Mouse (Mus musculus): ENCODE data around the gene P3h3. TPM values are rescaled to one million over a fixed set of nuclear protein-coding genes. Genes with fewer than 3 reads are reported as not detected.

The P3h3 gene
- polyA plus RNA-seq, 1 experiment: 26.8 TPM

- Histone ChIP-seq H3K4me3 (ENCODE audit: control insufficient read depth, insufficient read depth, low read length) (no peak overlapping the region), H3K4me1 (replicated peaks; ENCODE audit: control insufficient read depth, insufficient read depth, low read length) (peaks cover 41% of the 10 kb centered on the region), H3K27me3 (ENCODE audit: control insufficient read depth, insufficient read depth, low read length) (no peaks in the 10 kb centered on the region), H3K27ac (ENCODE audit: control insufficient read depth, insufficient read depth, low read length) (no peak overlapping the region), H3K36me3 (ENCODE audit: control insufficient read depth, insufficient read depth, low read length) (no peaks in the 10 kb centered on the region)
- WGBS: 34% methylated on average over 14 of the region's 14 CpGs
- DNase-seq: no peak
- TF ChIP-seq CTCF (IDR thresholded peaks at IDR 0.05; ENCODE audit: borderline replicate concordance, control insufficient read depth, extremely low read depth, insufficient read depth, low read length, poor library complexity) (no peak), POLR2A (IDR thresholded peaks at IDR 0.05; ENCODE audit: control insufficient read depth, extremely low read depth, insufficient read depth, low read length, poor library complexity) (no peak)
Measured at GRCm38 (mm10) chr6:124856321-124856720, 1.2 kb downstream of the P3h3 start.

- no peak overlapping the region; the same call in 1 of the 2 replicates for H3K27ac ChIP-seq (ENCODE audit: control insufficient read depth, insufficient read depth, low read length)
- H3K4me1 ChIP-seq (replicated peaks; ENCODE audit: control insufficient read depth, insufficient read depth, low read length): peaks cover 26% of the 10 kb centered on the region
- no peaks in the 10 kb centered on the region for H3K27me3 ChIP-seq (ENCODE audit: control insufficient read depth, insufficient read depth, low read length)
- WGBS: 90% methylated on average over 12 of the region's 12 CpGs
- H3K36me3 ChIP-seq (ENCODE audit: control insufficient read depth, insufficient read depth, low read length): no peaks in the 10 kb centered on the region
- TF ChIP-seq POLR2A (IDR thresholded peaks at IDR 0.05; ENCODE audit: control insufficient read depth, extremely low read depth, insufficient read depth, low read length, poor library complexity) (no peak), CTCF (IDR thresholded peaks at IDR 0.05; ENCODE audit: borderline replicate concordance, control insufficient read depth, extremely low read depth, insufficient read depth, low read length, poor library complexity) (no peak)
- no peak for DNase-seq
- no peak overlapping the region for H3K4me3 ChIP-seq (ENCODE audit: control insufficient read depth, insufficient read depth, low read length)
Measured at GRCm38 (mm10) chr6:124854647-124855046, 2.9 kb downstream of the P3h3 start.

GRCm38 (mm10) chr6:124850535-124850934, 7.0 kb downstream of the P3h3 start:
- Histone ChIP-seq H3K4me3 (ENCODE audit: control insufficient read depth, insufficient read depth, low read length) (no peak overlapping the region), H3K4me1 (replicated peaks; ENCODE audit: control insufficient read depth, insufficient read depth, low read length) (peaks cover 9% of the 10 kb centered on the region), H3K27ac (ENCODE audit: control insufficient read depth, insufficient read depth, low read length) (no peak overlapping the region), H3K36me3 (ENCODE audit: control insufficient read depth, insufficient read depth, low read length) (no peaks in the 10 kb centered on the region), H3K27me3 (ENCODE audit: control insufficient read depth, insufficient read depth, low read length) (no peaks in the 10 kb centered on the region)
- 62% methylated on average over 8 of the region's 8 CpGs for WGBS
- DNase-seq: no peak
- TF ChIP-seq CTCF (IDR thresholded peaks at IDR 0.05; ENCODE audit: borderline replicate concordance, control insufficient read depth, extremely low read depth, insufficient read depth, low read length, poor library complexity): no peak
- TF ChIP-seq POLR2A (IDR thresholded peaks at IDR 0.05; ENCODE audit: control insufficient read depth, extremely low read depth, insufficient read depth, low read length, poor library complexity): no peak

- DNase-seq: peak; percentile 96
- no peak overlapping the region for H3K27ac ChIP-seq (ENCODE audit: control insufficient read depth, insufficient read depth, low read length)
- H3K36me3 ChIP-seq (ENCODE audit: control insufficient read depth, insufficient read depth, low read length): no peaks in the 10 kb centered on the region
- TF ChIP-seq CTCF (IDR thresholded peaks at IDR 0.05; ENCODE audit: borderline replicate concordance, control insufficient read depth, extremely low read depth, insufficient read depth, low read length, poor library complexity): peak; percentile 58; the same call in 1 of the 2 replicates
- no peak for TF ChIP-seq POLR2A (IDR thresholded peaks at IDR 0.05; ENCODE audit: control insufficient read depth, extremely low read depth, insufficient read depth, low read length, poor library complexity)
- no peak overlapping the region for H3K4me3 ChIP-seq (ENCODE audit: control insufficient read depth, insufficient read depth, low read length)
- no peaks in the 10 kb centered on the region for H3K27me3 ChIP-seq (ENCODE audit: control insufficient read depth, insufficient read depth, low read length)
- peaks cover 2% of the 10 kb centered on the region for H3K4me1 ChIP-seq (replicated peaks; ENCODE audit: control insufficient read depth, insufficient read depth, low read length)
- 22% methylated on average over 9 of the region's 9 CpGs for WGBS
Measured at GRCm38 (mm10) chr6:124847305-124847704, 10.2 kb downstream of the P3h3 start.

- no peak for TF ChIP-seq CTCF (IDR thresholded peaks at IDR 0.05; ENCODE audit: borderline replicate concordance, control insufficient read depth, extremely low read depth, insufficient read depth, low read length, poor library complexity)
- no peak for TF ChIP-seq POLR2A (IDR thresholded peaks at IDR 0.05; ENCODE audit: control insufficient read depth, extremely low read depth, insufficient read depth, low read length, poor library complexity)
- no peak within 1 kb of the TSS for H3K27ac ChIP-seq (ENCODE audit: control insufficient read depth, insufficient read depth, low read length)
- H3K4me3 ChIP-seq (ENCODE audit: control insufficient read depth, insufficient read depth, low read length): no peak within 1 kb of the TSS
- no peaks in the 10 kb centered on the region for H3K4me1 ChIP-seq (replicated peaks; ENCODE audit: control insufficient read depth, insufficient read depth, low read length)
- 0 out of 2 replicates have a peak, but pooled peaks cover under 1% of the 10 kb centered on the region for H3K36me3 ChIP-seq (ENCODE audit: control insufficient read depth, insufficient read depth, low read length)
- no peak for DNase-seq
- H3K27me3 ChIP-seq (ENCODE audit: control insufficient read depth, insufficient read depth, low read length): no peaks in the 10 kb centered on the region
- 50% methylated on average over 15 of the region's 15 CpGs for WGBS
Measured at GRCm38 (mm10) chr6:124840241-124841167, 17.0 kb downstream of the P3h3 start, which contains the start of gene Gnb3. TSS of gene Gnb3 (minus strand) at chr6:124840275.

- no peaks in the 10 kb centered on the region for H3K27me3 ChIP-seq (ENCODE audit: control insufficient read depth, insufficient read depth, low read length)
- no peak overlapping the region for H3K4me3 ChIP-seq (ENCODE audit: control insufficient read depth, insufficient read depth, low read length)
- H3K4me1 ChIP-seq (replicated peaks; ENCODE audit: control insufficient read depth, insufficient read depth, low read length): no peaks in the 10 kb centered on the region
- H3K36me3 ChIP-seq (ENCODE audit: control insufficient read depth, insufficient read depth, low read length): 0 out of 2 replicates have a peak, but pooled peaks cover 7% of the 10 kb centered on the region
- DNase-seq: no peak
- TF ChIP-seq CTCF (IDR thresholded peaks at IDR 0.05; ENCODE audit: borderline replicate concordance, control insufficient read depth, extremely low read depth, insufficient read depth, low read length, poor library complexity) (no peak), POLR2A (IDR thresholded peaks at IDR 0.05; ENCODE audit: control insufficient read depth, extremely low read depth, insufficient read depth, low read length, poor library complexity) (no peak)
- no peak overlapping the region for H3K27ac ChIP-seq (ENCODE audit: control insufficient read depth, insufficient read depth, low read length)
- 62% methylated on average over 8 of the region's 8 CpGs for WGBS
Measured at GRCm38 (mm10) chr6:124839805-124840204, 17.7 kb downstream of the P3h3 start.
